In genomic region chr11:8955678-8956077, GRCm38 (mm10) we compare ENCODE assay signal across 7 mouse cellular contexts. TPM values are rescaled to one million over a fixed set of nuclear protein-coding genes. Genes with fewer than 3 reads are reported as not detected.
DNase-seq lines count a peak whose midpoint lies in the region; ATAC-seq lines count a peak whose summit lies in the region.

No protein-coding gene starts in this region.

- DNase-seq in left cerebral cortex, postnatal 14 days (ENCODE audit: low spot score in 2 of 2): peak; percentile 16 to 25
- DNase-seq in left cerebral cortex, adult 8-10 months (ENCODE audit: low spot score in 2 of 2): no peak
- peak; percentile 9 for DNase-seq in WW6 (ENCODE audit: low read depth, low spot score)
- DNase-seq in embryo, embryonic 10.5 days (ENCODE audit: low spot score): peak; percentile 77

- H3K9me3 ChIP-seq in kidney, embryonic 14.5 days (ENCODE audit: control insufficient read depth, low read length): no peaks in the 10 kb centered on the region

- no peak overlapping the region for H3K27ac ChIP-seq in kidney, embryonic 14.5 days (ENCODE audit: low read depth, low read length)

- H3K4me1 ChIP-seq in kidney, embryonic 14.5 days (ENCODE audit: control insufficient read depth, insufficient read depth, low read length): no peaks in the 10 kb centered on the region

- intact Hi-C loops in left cerebral cortex, postnatal 14 days (cut with DNase I): loop anchor here (2.0 to 10.0 kb wide), 4 partner anchors 93 to 533 kb away; no protein-coding TSS in a partner anchor

- H3K4me3 ChIP-seq in kidney, embryonic 14.5 days (ENCODE audit: low read length): no peak overlapping the region

- WGBS in kidney, embryonic 14.5 days: 22% methylated on average over 1 of the region's 1 CpGs

- no peak overlapping the region for H3K4me2 ChIP-seq in kidney, embryonic 14.5 days (replicated peaks; ENCODE audit: low read depth, low read length)

- no peaks in the 10 kb centered on the region for H3K36me3 ChIP-seq in kidney, embryonic 14.5 days (ENCODE audit: control insufficient read depth, insufficient read depth, low read length)

- H3K9ac ChIP-seq in kidney, embryonic 14.5 days (ENCODE audit: low read depth, low read length): no peak overlapping the region

- ATAC-seq in kidney, embryonic 14.5 days (ENCODE audit: low FRiP score, low TSS enrichment): peak; percentile 66
- ATAC-seq in megakaryocyte progenitor cell, adult 5-6 weeks (replicated peaks; ENCODE audit: poor library complexity): peak; percentile 63; the same call in 1 of the 2 replicates
- ATAC-seq in erythroblast, adult 5-6 weeks (replicated peaks; ENCODE audit: low FRiP score, poor library complexity, severe bottlenecking): no peak

- no peaks in the 10 kb centered on the region for H3K27me3 ChIP-seq in kidney, embryonic 14.5 days (ENCODE audit: control insufficient read depth, insufficient read depth, low read length)

RNA-seq across cellular contexts. Expression of gene Pkd1l1, which starts 17.4 kb away (rescaled TPM):
- under 1 TPM in 1 of 2 experiments, not detected in 1; 0.04 TPM for total RNA-seq in left cerebral cortex, postnatal 14 days (2021)
- total RNA-seq in left cerebral cortex, adult 8-10 months (2022): under 1 TPM in 1 of 4 experiments, not detected in 3; 0.05 TPM
- 0.03 and 0.12 TPM in 2 replicates for polyA plus RNA-seq in kidney, embryonic 14.5 days (2014; fragmentation: Nextera tagmentation; extraction: Ambion mirVana)
- 0.02 TPM in 1 of 2 replicates, not detected in the other for total RNA-seq in megakaryocyte progenitor cell, adult 5-6 weeks (2015)
- not detected in 2 replicates for total RNA-seq in megakaryocyte progenitor cell, adult 5-6 weeks (2017)
- total RNA-seq in erythroblast, adult 5-6 weeks (2015; ENCODE audit: low replicate concordance): 0.77 TPM in 1 of 2 replicates, not detected in the other
- 2.0 and 3.5 TPM in 2 replicates for total RNA-seq in erythroblast, adult 5-6 weeks (2017; ENCODE audit: low replicate concordance)

RNA-seq across cellular contexts. Expression of gene Hus1, which starts 55.3 kb away (rescaled TPM):
- total RNA-seq in left cerebral cortex, postnatal 14 days (2021): 10 to 100 TPM; 10.9 to 12.6 TPM
- 10 to 100 TPM; 11.7 to 12.2 (median 12.1) TPM for total RNA-seq in left cerebral cortex, adult 8-10 months (2022)
- 18.4 and 26.4 TPM in 2 replicates for polyA plus RNA-seq in kidney, embryonic 14.5 days (2014; fragmentation: Nextera tagmentation; extraction: Ambion mirVana)
- total RNA-seq in megakaryocyte progenitor cell, adult 5-6 weeks (2015): 21.2 and 29.5 TPM in 2 replicates
- total RNA-seq in megakaryocyte progenitor cell, adult 5-6 weeks (2017): 17.5 and 23.7 TPM in 2 replicates
- 4.4 and 5.0 TPM in 2 replicates for total RNA-seq in erythroblast, adult 5-6 weeks (2015; ENCODE audit: low replicate concordance)
- 5.2 and 9.3 TPM in 2 replicates for total RNA-seq in erythroblast, adult 5-6 weeks (2017; ENCODE audit: low replicate concordance)

Comparison
In these comparisons a context has a peak if more than half of its experiments do, and no peak if none do; other contexts are left out.
1. DNase-seq: peak in left cerebral cortex, postnatal 14 days (2 of 2), WW6 (single experiment) and embryo, embryonic 10.5 days (single experiment); none in left cerebral cortex, adult 8-10 months (0 of 2).